Mouse (Mus musculus) forebrain, embryonic 14.5 days (tissue): Measurements from ENCODE around the gene Hpdl. TPM values are rescaled to one million over a fixed set of nuclear protein-coding genes. Genes with fewer than 3 reads are reported as not detected.

Experiments used
- polyA plus RNA-seq: library from polyadenylated mRNA; unstranded; fragments of >200 nt; fragmentation: Nextera tagmentation; extraction: Ambion mirVana; gene quantifications from 2 replicates; pipeline ENCODE4 v1.2.1, GENCODE M21; 2014

Hpdl gene
- polyA plus RNA-seq, 1 experiment from 2014 or later, result 0.77 TPM

Other genes with a start within 250 kb of the Hpdl start
- 3.1 and 3.8 TPM in 2 replicates for gene Ccdc17, start 225.1 kb downstream of the Hpdl start, polyA plus RNA-seq
- 125 and 129 TPM in 2 replicates for gene Nasp, start 193.8 kb downstream of the Hpdl start, polyA plus RNA-seq
- 910 and 955 TPM in 2 replicates for gene Akr1a1, start 170.0 kb downstream of the Hpdl start, polyA plus RNA-seq
- gene Prdx1, start 136.2 kb downstream of the Hpdl start, polyA plus RNA-seq, result 561 and 632 TPM in 2 replicates
- 13.2 and 15.2 TPM in 2 replicates for gene Mmachc, start 113.3 kb downstream of the Hpdl start, polyA plus RNA-seq
- gene Ccdc163, start 113.2 kb downstream of the Hpdl start, polyA plus RNA-seq, result 14.6 and 16.9 TPM in 2 replicates
- gene Tesk2, start 100.8 kb downstream of the Hpdl start, polyA plus RNA-seq, result 4.0 and 4.8 TPM in 2 replicates
- gene Toe1, start 14.1 kb downstream of the Hpdl start, polyA plus RNA-seq, result 34.0 and 34.5 TPM in 2 replicates
- 8.0 and 8.9 TPM in 2 replicates for gene Mutyh, start 14.0 kb downstream of the Hpdl start, polyA plus RNA-seq
- 8.5 and 11.1 TPM in 2 replicates for gene Zswim5, start 55.7 kb upstream of the Hpdl start, polyA plus RNA-seq
- 66.1 and 70.3 TPM in 2 replicates for gene Urod, start 172.7 kb upstream of the Hpdl start, polyA plus RNA-seq
- 13.1 and 15.3 TPM in 2 replicates for gene Hectd3, start 173.6 kb upstream of the Hpdl start, polyA plus RNA-seq
- gene Eif2b3, start 197.7 kb upstream of the Hpdl start, polyA plus RNA-seq, result 47.5 and 51.4 TPM in 2 replicates